In genomic region chr4:150868859-150869258, GRCm38 (mm10) we compare ENCODE assay signal across 10 mouse cellular contexts. TPM values are rescaled to one million over a fixed set of nuclear protein-coding genes. Genes with fewer than 3 reads are reported as not detected.
"Had no signal": no experiment of that assay in that cellular context is flagged by ENCODE, and none has a peak within 500 bp of the region (broad histone marks: within the 10 kb centered on the region; RNA-seq: fewer than 3 reads in every experiment).

No protein-coding gene starts in this region.

- H3K27ac ChIP-seq: intestine, embryonic 15.5 days; liver, embryonic 13.5 days; midbrain, embryonic 13.5 days had no signal

- H3K4me3 ChIP-seq: intestine, embryonic 15.5 days; limb, embryonic 15.5 days; liver, embryonic 13.5 days; midbrain, embryonic 13.5 days had no signal

- H3K4me2 ChIP-seq: intestine, embryonic 15.5 days; limb, embryonic 15.5 days; liver, embryonic 13.5 days; midbrain, embryonic 13.5 days had no signal

- DNase-seq: kidney, adult 18-20 months; liver, embryonic 13.5 days; lung, adult 18-20 months; right cerebral cortex, adult 18-20 months; right cerebral cortex, postnatal 25 days; thymus, postnatal 14 days had no signal

- H3K9ac ChIP-seq: intestine, embryonic 15.5 days; limb, embryonic 15.5 days; midbrain, embryonic 13.5 days had no signal

- H3K9me3 ChIP-seq: intestine, embryonic 15.5 days; limb, embryonic 15.5 days; liver, embryonic 13.5 days; midbrain, embryonic 13.5 days had no signal

- H3K27me3 ChIP-seq: intestine, embryonic 15.5 days; limb, embryonic 15.5 days; liver, embryonic 13.5 days; midbrain, embryonic 13.5 days had no signal

- ATAC-seq: intestine, embryonic 15.5 days; midbrain, embryonic 13.5 days had no signal

RNA-seq across cellular contexts. Expression of gene Tnfrsf9, which starts 45.5 kb away (rescaled TPM):
- total RNA-seq: midbrain, postnatal 0 days had no signal
